Mouse (Mus musculus): ENCODE results near the gene Cyp11a1. TPM values are rescaled to one million over a fixed set of nuclear protein-coding genes. Genes with fewer than 3 reads are reported as not detected.
A peak's percentile ranks its signal among the peaks of the same experiment; 100 is the strongest.

The Cyp11a1 gene
- polyA plus RNA-seq, 1 experiment from 2014 or later = 0.74 TPM

DNA sequence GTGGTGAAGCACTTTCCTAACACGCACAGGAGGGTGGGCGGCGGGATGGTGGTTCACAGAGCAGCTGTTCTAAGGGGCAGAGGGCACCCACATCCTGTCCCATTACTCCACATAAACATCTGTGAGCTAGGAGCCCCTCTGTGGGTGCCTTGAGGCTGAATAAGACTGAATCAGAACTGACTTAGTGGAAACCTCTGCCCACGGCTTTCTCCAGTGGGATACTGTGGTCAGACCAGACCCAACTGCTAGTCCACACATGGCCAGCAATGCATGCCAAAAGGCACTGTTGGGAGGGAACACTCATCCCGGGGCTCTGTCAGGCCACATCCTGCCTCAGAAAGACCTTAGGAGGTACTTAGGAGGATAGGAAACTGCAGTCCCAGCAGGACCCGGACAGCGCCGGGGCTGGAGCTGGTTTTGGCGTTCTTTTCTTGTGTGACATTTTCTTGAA, 34.0 kb upstream of the Cyp11a1 start:
- no peak overlapping the region for H3K4me2 ChIP-seq (ENCODE audit: low read depth, low read length)
- H3K36me3 ChIP-seq (ENCODE audit: control insufficient read depth, insufficient read depth, low read length) = no peaks in the 10 kb centered on the region
- no peaks in the 10 kb centered on the region for H3K9me3 ChIP-seq (ENCODE audit: control insufficient read depth, low read length)
- peaks cover 11% of the 10 kb centered on the region for H3K4me1 ChIP-seq (replicated peaks; ENCODE audit: control insufficient read depth, insufficient read depth, low read length)
- H3K9ac ChIP-seq (ENCODE audit: low read length) = no peak overlapping the region
- H3K27me3 ChIP-seq (ENCODE audit: control insufficient read depth, insufficient read depth, low read depth, low read length) = no peaks in the 10 kb centered on the region
- 49% methylated on average over 9 of the region's 9 CpGs for WGBS
- no peak for ATAC-seq (ENCODE audit: low read depth)
- H3K27ac ChIP-seq (ENCODE audit: low read length) = peak overlapping the region; percentile 29; the same call in 1 of the 2 replicates
- no peak overlapping the region for H3K4me3 ChIP-seq (ENCODE audit: low read length)

- H3K9ac ChIP-seq (ENCODE audit: low read length) = no peak overlapping the region
- ATAC-seq (ENCODE audit: low read depth) = no peak
- 45% methylated on average over 9 of the region's 9 CpGs for WGBS
- H3K4me3 ChIP-seq (ENCODE audit: low read length) = no peak overlapping the region
- H3K36me3 ChIP-seq (ENCODE audit: control insufficient read depth, insufficient read depth, low read length) = no peaks in the 10 kb centered on the region
- H3K4me2 ChIP-seq (ENCODE audit: low read depth, low read length) = no peak overlapping the region
- peaks cover 11% of the 10 kb centered on the region for H3K4me1 ChIP-seq (replicated peaks; ENCODE audit: control insufficient read depth, insufficient read depth, low read length)
- no peaks in the 10 kb centered on the region for H3K9me3 ChIP-seq (ENCODE audit: control insufficient read depth, low read length)
- H3K27ac ChIP-seq (ENCODE audit: low read length) = peak overlapping the region; percentile 29; the same call in 1 of the 2 replicates
- H3K27me3 ChIP-seq (ENCODE audit: control insufficient read depth, insufficient read depth, low read depth, low read length) = no peaks in the 10 kb centered on the region
Measured at GRCm38 (mm10) chr9:57972776-57973439, 33.3 kb upstream of the Cyp11a1 start.

- no peaks in the 10 kb centered on the region for H3K9me3 ChIP-seq (ENCODE audit: control insufficient read depth, low read length)
- no peak for ATAC-seq (ENCODE audit: low read depth)
- no peaks in the 10 kb centered on the region for H3K36me3 ChIP-seq (ENCODE audit: control insufficient read depth, insufficient read depth, low read length)
- H3K27me3 ChIP-seq (ENCODE audit: control insufficient read depth, insufficient read depth, low read depth, low read length) = no peaks in the 10 kb centered on the region
- no peak overlapping the region for H3K9ac ChIP-seq (ENCODE audit: low read length)
- WGBS = 74% methylated on average over 6 of the region's 6 CpGs
- no peak overlapping the region for H3K27ac ChIP-seq (ENCODE audit: low read length)
- H3K4me2 ChIP-seq (ENCODE audit: low read depth, low read length) = no peak overlapping the region
- H3K4me3 ChIP-seq (ENCODE audit: low read length) = no peak overlapping the region
- H3K4me1 ChIP-seq (replicated peaks; ENCODE audit: control insufficient read depth, insufficient read depth, low read length) = peaks cover 11% of the 10 kb centered on the region
Measured at GRCm38 (mm10) chr9:57973440-57974066, 32.7 kb upstream of the Cyp11a1 start.

- H3K36me3 ChIP-seq (ENCODE audit: control insufficient read depth, insufficient read depth, low read length) = no peaks in the 10 kb centered on the region
- no peak for ATAC-seq (ENCODE audit: low read depth)
- H3K4me3 ChIP-seq (ENCODE audit: low read length) = no peak overlapping the region
- H3K4me1 ChIP-seq (replicated peaks; ENCODE audit: control insufficient read depth, insufficient read depth, low read length) = peaks cover 11% of the 10 kb centered on the region
- H3K27me3 ChIP-seq (ENCODE audit: control insufficient read depth, insufficient read depth, low read depth, low read length) = no peaks in the 10 kb centered on the region
- 73% methylated on average over 5 of the region's 5 CpGs for WGBS
- H3K27ac ChIP-seq (ENCODE audit: low read length) = no peak overlapping the region
- H3K9me3 ChIP-seq (ENCODE audit: control insufficient read depth, low read length) = no peaks in the 10 kb centered on the region
- no peak overlapping the region for H3K9ac ChIP-seq (ENCODE audit: low read length)
- H3K4me2 ChIP-seq (ENCODE audit: low read depth, low read length) = no peak overlapping the region
Measured at GRCm38 (mm10) chr9:57974221-57974620, 32.0 kb upstream of the Cyp11a1 start.

DNA sequence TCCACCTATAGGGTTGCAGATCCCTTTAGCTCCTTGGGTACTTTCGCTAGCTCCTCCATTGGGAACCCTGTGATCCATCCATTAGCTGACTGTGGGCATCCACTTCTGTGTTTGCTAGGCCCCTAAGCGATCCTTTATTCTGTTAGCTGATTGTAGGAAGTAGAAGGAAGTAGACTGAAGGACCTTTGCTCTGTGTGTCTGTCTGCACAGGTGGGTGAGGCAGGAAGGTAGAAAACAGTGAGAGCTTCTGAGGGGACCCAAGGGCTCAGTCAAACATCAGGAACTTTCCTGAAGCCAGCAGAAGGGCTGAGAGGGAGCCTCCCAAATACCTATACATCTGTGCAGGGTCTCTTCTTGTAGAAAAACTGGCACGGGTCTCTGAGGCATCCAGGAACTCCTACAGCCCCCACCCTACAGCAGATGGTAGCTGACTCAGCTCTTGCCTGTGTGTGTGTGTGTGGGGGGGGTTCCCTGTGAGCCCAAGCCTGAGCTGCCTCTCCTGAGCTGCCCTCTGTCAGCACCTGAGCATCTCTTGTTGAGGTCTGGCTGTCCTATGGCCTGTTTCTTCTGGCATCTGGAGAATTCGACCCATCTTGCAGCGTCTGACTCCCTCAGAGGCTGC, 30.9 kb upstream of the Cyp11a1 start:
- no peak overlapping the region for H3K4me2 ChIP-seq (ENCODE audit: low read depth, low read length)
- 75% methylated on average over 5 of the region's 5 CpGs for WGBS
- H3K27ac ChIP-seq (ENCODE audit: low read length) = no peak overlapping the region
- H3K4me1 ChIP-seq (replicated peaks; ENCODE audit: control insufficient read depth, insufficient read depth, low read length) = peaks cover 11% of the 10 kb centered on the region
- ATAC-seq (ENCODE audit: low read depth) = no peak
- H3K4me3 ChIP-seq (ENCODE audit: low read length) = no peak overlapping the region
- H3K36me3 ChIP-seq (ENCODE audit: control insufficient read depth, insufficient read depth, low read length) = no peaks in the 10 kb centered on the region
- no peaks in the 10 kb centered on the region for H3K9me3 ChIP-seq (ENCODE audit: control insufficient read depth, low read length)
- no peaks in the 10 kb centered on the region for H3K27me3 ChIP-seq (ENCODE audit: control insufficient read depth, insufficient read depth, low read depth, low read length)
- H3K9ac ChIP-seq (ENCODE audit: low read length) = no peak overlapping the region

- H3K4me1 ChIP-seq (replicated peaks; ENCODE audit: control insufficient read depth, insufficient read depth, low read length) = peaks cover 3% of the 10 kb centered on the region
- H3K4me2 ChIP-seq (ENCODE audit: low read depth, low read length) = no peak overlapping the region
- no peaks in the 10 kb centered on the region for H3K9me3 ChIP-seq (ENCODE audit: control insufficient read depth, low read length)
- H3K27ac ChIP-seq (ENCODE audit: low read length) = no peak overlapping the region
- 53% methylated on average over 6 of the region's 6 CpGs for WGBS
- H3K4me3 ChIP-seq (ENCODE audit: low read length) = no peak overlapping the region
- no peak overlapping the region for H3K9ac ChIP-seq (ENCODE audit: low read length)
- no peaks in the 10 kb centered on the region for H3K27me3 ChIP-seq (ENCODE audit: control insufficient read depth, insufficient read depth, low read depth, low read length)
- no peak for ATAC-seq (ENCODE audit: low read depth)
- no peaks in the 10 kb centered on the region for H3K36me3 ChIP-seq (ENCODE audit: control insufficient read depth, insufficient read depth, low read length)
Measured at GRCm38 (mm10) chr9:57978025-57978424, 28.2 kb upstream of the Cyp11a1 start.

DNA sequence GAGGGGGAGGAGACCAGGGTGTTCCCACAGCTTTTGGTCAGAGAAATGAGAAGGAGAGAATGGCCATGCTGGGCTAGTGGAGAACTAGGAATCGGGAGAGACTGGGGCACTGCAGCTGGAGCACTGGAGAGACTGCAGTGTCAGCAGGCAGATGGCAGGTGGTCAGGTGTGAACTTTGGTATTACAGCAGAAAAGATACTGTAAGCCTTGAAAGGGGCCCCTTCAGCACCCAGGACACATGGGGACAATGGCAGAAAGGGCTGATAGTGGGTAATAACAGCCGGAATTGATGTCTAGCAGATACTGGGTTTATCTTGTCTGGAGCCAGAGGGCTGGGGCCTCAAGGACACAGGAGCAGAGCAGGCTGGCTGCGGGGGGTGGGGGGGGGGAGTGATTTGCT, 27.4 kb upstream of the Cyp11a1 start:
- no peak for ATAC-seq (ENCODE audit: low read depth)
- H3K27ac ChIP-seq (ENCODE audit: low read length) = no peak overlapping the region

DNA sequence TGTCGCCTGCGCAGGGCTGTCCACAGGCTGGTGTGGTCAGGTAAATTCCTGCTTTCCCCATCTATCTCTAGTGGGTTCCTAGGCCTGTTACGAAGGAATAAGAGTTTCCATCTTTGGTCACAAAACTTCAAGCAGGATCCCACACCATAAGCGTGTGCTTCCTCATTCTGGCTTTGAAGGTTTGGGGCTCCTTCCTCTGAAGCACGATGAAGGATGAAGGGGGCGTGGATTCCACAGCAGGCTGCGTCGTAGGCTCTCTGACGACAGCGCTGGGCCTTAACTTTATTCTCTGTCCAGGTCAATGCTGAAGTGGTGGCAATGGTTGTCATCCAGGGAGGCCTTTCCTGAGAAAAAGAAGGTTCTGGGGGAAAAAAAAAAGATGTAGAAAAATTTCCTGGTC, 25.6 kb upstream of the Cyp11a1 start:
- no peaks in the 10 kb centered on the region for H3K27me3 ChIP-seq (ENCODE audit: control insufficient read depth, insufficient read depth, low read depth, low read length)
- H3K27ac ChIP-seq (ENCODE audit: low read length) = no peak overlapping the region
- H3K4me3 ChIP-seq (ENCODE audit: low read length) = no peak overlapping the region
- H3K36me3 ChIP-seq (ENCODE audit: control insufficient read depth, insufficient read depth, low read length) = no peaks in the 10 kb centered on the region
- no peaks in the 10 kb centered on the region for H3K9me3 ChIP-seq (ENCODE audit: control insufficient read depth, low read length)
- WGBS = 72% methylated on average over 10 of the region's 10 CpGs
- H3K4me1 ChIP-seq (replicated peaks; ENCODE audit: control insufficient read depth, insufficient read depth, low read length) = no peaks in the 10 kb centered on the region
- H3K4me2 ChIP-seq (ENCODE audit: low read depth, low read length) = no peak overlapping the region
- no peak overlapping the region for H3K9ac ChIP-seq (ENCODE audit: low read length)
- ATAC-seq (ENCODE audit: low read depth) = no peak

More for the DNA sequence above, 27.4 kb upstream of the Cyp11a1 start:
- H3K27me3 ChIP-seq (ENCODE audit: control insufficient read depth, insufficient read depth, low read depth, low read length) = no peaks in the 10 kb centered on the region
- no peaks in the 10 kb centered on the region for H3K4me1 ChIP-seq (replicated peaks; ENCODE audit: control insufficient read depth, insufficient read depth, low read length)
- no peak overlapping the region for H3K4me3 ChIP-seq (ENCODE audit: low read length)
- no peak overlapping the region for H3K9ac ChIP-seq (ENCODE audit: low read length)
- no peak overlapping the region for H3K4me2 ChIP-seq (ENCODE audit: low read depth, low read length)
- H3K36me3 ChIP-seq (ENCODE audit: control insufficient read depth, insufficient read depth, low read length) = no peaks in the 10 kb centered on the region
- 53% methylated on average over 3 of the region's 3 CpGs for WGBS
- no peaks in the 10 kb centered on the region for H3K9me3 ChIP-seq (ENCODE audit: control insufficient read depth, low read length)

GRCm38 (mm10) chr9:57985304-57985703, 20.9 kb upstream of the Cyp11a1 start:
- Histone ChIP-seq H3K9me3 (ENCODE audit: control insufficient read depth, low read length) (no peaks in the 10 kb centered on the region), H3K4me3 (ENCODE audit: low read length) (no peak overlapping the region), H3K36me3 (ENCODE audit: control insufficient read depth, insufficient read depth, low read length) (no peaks in the 10 kb centered on the region), H3K4me1 (replicated peaks; ENCODE audit: control insufficient read depth, insufficient read depth, low read length) (no peaks in the 10 kb centered on the region), H3K9ac (ENCODE audit: low read length) (no peak overlapping the region), H3K27me3 (ENCODE audit: control insufficient read depth, insufficient read depth, low read depth, low read length) (no peaks in the 10 kb centered on the region), H3K4me2 (ENCODE audit: low read depth, low read length) (no peak overlapping the region), H3K27ac (ENCODE audit: low read length) (no peak overlapping the region)
- ATAC-seq (ENCODE audit: low read depth) = no peak
- 85% methylated on average over 8 of the region's 8 CpGs for WGBS

Data from lung, embryonic 16.5 days (tissue).